In genomic region chr14:34508187-34508840, GRCm38 (mm10) we compare ENCODE assay signal across 10 mouse cellular contexts. TPM values are rescaled to one million over a fixed set of nuclear protein-coding genes. Genes with fewer than 3 reads are reported as not detected.
DNase-seq lines count a peak whose midpoint lies in the region; ATAC-seq and TF ChIP-seq lines count a peak whose summit lies in the region.
"Had no signal": no experiment of that assay in that cellular context is flagged by ENCODE, and none has a peak within 500 bp of the region (broad histone marks: within the 10 kb centered on the region; RNA-seq: fewer than 3 reads in every experiment).

No protein-coding gene starts in this region.

- TF ChIP-seq CTCF in hindbrain, postnatal 0 days (IDR thresholded peaks at IDR 0.05; ENCODE audit: low read depth), result no peak

- no peak overlapping the region for H3K4me2 ChIP-seq in embryonic facial prominence, embryonic 12.5 days (replicated peaks)
- H3K4me2 ChIP-seq in lung, embryonic 16.5 days (ENCODE audit: low read depth, low read length), result 0 out of 2 replicates have a peak overlapping the region, but pooled peaks have one; percentile 27
- H3K4me2 ChIP-seq in hindbrain, postnatal 0 days (ENCODE audit: low read depth, low read length), result no peak overlapping the region
- no peak overlapping the region for H3K4me2 ChIP-seq in neural tube, embryonic 15.5 days

- 56% methylated on average over 4 of the region's 4 CpGs for WGBS in embryonic facial prominence, embryonic 12.5 days
- 63% methylated on average over 4 of the region's 4 CpGs for WGBS in embryonic facial prominence, embryonic 10.5 days
- 31% methylated on average over 4 of the region's 4 CpGs for WGBS in lung, embryonic 16.5 days
- WGBS in hindbrain, postnatal 0 days, result 38% methylated on average over 4 of the region's 4 CpGs
- 22% methylated on average over 4 of the region's 4 CpGs for WGBS in neural tube, embryonic 15.5 days

- H3K27ac ChIP-seq in embryonic facial prominence, embryonic 12.5 days, result no peak overlapping the region
- H3K27ac ChIP-seq in embryonic facial prominence, embryonic 10.5 days (replicated peaks), result no peak overlapping the region
- peak overlapping the region; percentile 17 for H3K27ac ChIP-seq in lung, embryonic 16.5 days (ENCODE audit: low read length)
- no peak overlapping the region for H3K27ac ChIP-seq in hindbrain, postnatal 0 days
- 0 out of 2 replicates have a peak overlapping the region, but pooled peaks have one; percentile 23 for H3K27ac ChIP-seq in neural tube, embryonic 15.5 days (replicated peaks)

- H3K36me3 ChIP-seq in embryonic facial prominence, embryonic 12.5 days, result no peaks in the 10 kb centered on the region
- H3K36me3 ChIP-seq in embryonic facial prominence, embryonic 10.5 days (replicated peaks), result no peaks in the 10 kb centered on the region
- H3K36me3 ChIP-seq in lung, embryonic 16.5 days (ENCODE audit: control insufficient read depth, insufficient read depth, low read length), result no peaks in the 10 kb centered on the region
- no peaks in the 10 kb centered on the region for H3K36me3 ChIP-seq in hindbrain, postnatal 0 days (ENCODE audit: insufficient read depth, low read length)
- H3K36me3 ChIP-seq in neural tube, embryonic 15.5 days, result no peaks in the 10 kb centered on the region

- no peaks in the 10 kb centered on the region for H3K9me3 ChIP-seq in embryonic facial prominence, embryonic 12.5 days
- no peaks in the 10 kb centered on the region for H3K9me3 ChIP-seq in embryonic facial prominence, embryonic 10.5 days
- H3K9me3 ChIP-seq in lung, embryonic 16.5 days (ENCODE audit: control insufficient read depth, low read length), result no peaks in the 10 kb centered on the region
- no peaks in the 10 kb centered on the region for H3K9me3 ChIP-seq in hindbrain, postnatal 0 days (ENCODE audit: low read length)
- H3K9me3 ChIP-seq in neural tube, embryonic 15.5 days (replicated peaks), result no peaks in the 10 kb centered on the region

- no peak for DNase-seq in embryonic facial prominence, embryonic 10.5 days (ENCODE audit: low spot score)
- DNase-seq in lung, postnatal 25 days (ENCODE audit: low spot score), result no peak
- DNase-seq in hindbrain, postnatal 0 days (ENCODE audit: low spot score), result no peak
- no peak for DNase-seq in right cerebral cortex, adult 2 months (ENCODE audit: low spot score in 2 of 2)
- no peak for DNase-seq in right cerebral cortex, adult 18-20 months
- DNase-seq: B cell, adult 2 months had no signal

- H3K4me3 ChIP-seq in embryonic facial prominence, embryonic 12.5 days, result no peak overlapping the region
- H3K4me3 ChIP-seq in embryonic facial prominence, embryonic 10.5 days, result no peak overlapping the region
- no peak overlapping the region for H3K4me3 ChIP-seq in lung, embryonic 16.5 days (ENCODE audit: low read length)
- no peak overlapping the region for H3K4me3 ChIP-seq in hindbrain, postnatal 0 days (ENCODE audit: low read length)
- no peak overlapping the region for H3K4me3 ChIP-seq in neural tube, embryonic 15.5 days (replicated peaks)

- H3K27me3 ChIP-seq in embryonic facial prominence, embryonic 12.5 days, result no peaks in the 10 kb centered on the region
- H3K27me3 ChIP-seq in embryonic facial prominence, embryonic 10.5 days (replicated peaks; ENCODE audit: low read depth, poor library complexity, severe bottlenecking), result peaks cover 4% of the 10 kb centered on the region; the same call in 1 of the 2 replicates
- H3K27me3 ChIP-seq in lung, embryonic 16.5 days (ENCODE audit: control insufficient read depth, insufficient read depth, low read depth, low read length), result peaks cover 6% of the 10 kb centered on the region; the same call in 1 of the 2 replicates
- H3K27me3 ChIP-seq in hindbrain, postnatal 0 days (ENCODE audit: insufficient read depth, low read length), result no peaks in the 10 kb centered on the region
- H3K27me3 ChIP-seq in neural tube, embryonic 15.5 days (replicated peaks), result no peaks in the 10 kb centered on the region

- ATAC-seq in embryonic facial prominence, embryonic 12.5 days (ENCODE audit: insufficient number of reproducible peaks, insufficient read depth, low FRiP score, low TSS enrichment), result peak; percentile 19; the same call in 1 of the 2 replicates
- ATAC-seq in lung, embryonic 16.5 days (ENCODE audit: low read depth), result no peak
- peak; percentile 48; the same call in 1 of the 2 replicates for ATAC-seq in hindbrain, postnatal 0 days
- ATAC-seq in neural tube, embryonic 15.5 days (ENCODE audit: low FRiP score), result no peak

- 0 out of 2 replicates have a peak, but pooled peaks cover 4% of the 10 kb centered on the region for H3K4me1 ChIP-seq in embryonic facial prominence, embryonic 12.5 days
- peaks cover 26% of the 10 kb centered on the region for H3K4me1 ChIP-seq in embryonic facial prominence, embryonic 10.5 days
- peaks cover 15% of the 10 kb centered on the region for H3K4me1 ChIP-seq in lung, embryonic 16.5 days (replicated peaks; ENCODE audit: control insufficient read depth, insufficient read depth, low read length)
- peaks cover 7% of the 10 kb centered on the region; the same call in 1 of the 2 replicates for H3K4me1 ChIP-seq in hindbrain, postnatal 0 days (ENCODE audit: insufficient read depth, low read length)
- H3K4me1 ChIP-seq in neural tube, embryonic 15.5 days, result peaks cover 16% of the 10 kb centered on the region

- no peak overlapping the region for H3K9ac ChIP-seq in embryonic facial prominence, embryonic 12.5 days
- no peak overlapping the region for H3K9ac ChIP-seq in lung, embryonic 16.5 days (ENCODE audit: low read length)
- H3K9ac ChIP-seq in hindbrain, postnatal 0 days (replicated peaks; ENCODE audit: low read length), result no peak overlapping the region
- no peak overlapping the region for H3K9ac ChIP-seq in neural tube, embryonic 15.5 days (replicated peaks)

RNA-seq across cellular contexts. Expression of gene Bmpr1a, which starts 5.2 kb away (rescaled TPM):
- 71.4 TPM in 2 replicates for polyA plus RNA-seq in embryonic facial prominence, embryonic 12.5 days (2016; fragmentation: Nextera tagmentation; extraction: Ambion mirVana)
- 50.7 and 52.8 TPM in 2 replicates for polyA plus RNA-seq in embryonic facial prominence, embryonic 10.5 days (2016; fragmentation: Nextera tagmentation; extraction: Ambion mirVana)
- polyA plus RNA-seq in lung, embryonic 16.5 days (2015; fragmentation: Nextera tagmentation; extraction: Ambion mirVana), result 18.1 and 25.8 TPM in 2 replicates
- total RNA-seq in hindbrain, postnatal 0 days (2014; rRNA removed), result 52.5 and 53.8 TPM in 2 replicates
- polyA plus RNA-seq in hindbrain, postnatal 0 days (2015; fragmentation: Nextera tagmentation; extraction: Ambion mirVana), result 20.6 and 21.1 TPM in 2 replicates
- 19.0 and 23.4 TPM in 2 replicates for polyA plus RNA-seq in neural tube, embryonic 15.5 days (2015; fragmentation: Nextera tagmentation; extraction: Ambion mirVana)

RNA-seq across cellular contexts. Expression of gene 9230112D13Rik, which starts 14.3 kb away (rescaled TPM):
- polyA plus RNA-seq in embryonic facial prominence, embryonic 12.5 days (2016; fragmentation: Nextera tagmentation; extraction: Ambion mirVana), result not detected in 2 replicates
- polyA plus RNA-seq in embryonic facial prominence, embryonic 10.5 days (2016; fragmentation: Nextera tagmentation; extraction: Ambion mirVana), result not detected in 2 replicates
- not detected in 2 replicates for polyA plus RNA-seq in lung, embryonic 16.5 days (2015; fragmentation: Nextera tagmentation; extraction: Ambion mirVana)
- not detected in 2 replicates for total RNA-seq in hindbrain, postnatal 0 days (2014; rRNA removed)
- not detected in 2 replicates for polyA plus RNA-seq in hindbrain, postnatal 0 days (2015; fragmentation: Nextera tagmentation; extraction: Ambion mirVana)
- not detected in 2 replicates for polyA plus RNA-seq in neural tube, embryonic 15.5 days (2015; fragmentation: Nextera tagmentation; extraction: Ambion mirVana)
- total RNA-seq: hematopoietic stem cell, adult 5-6 weeks had no signal

Comparison
In these comparisons a context has a peak if more than half of its experiments do, and no peak if none do; other contexts are left out.
1. ATAC-seq: peak in embryonic facial prominence, embryonic 12.5 days (single experiment) and hindbrain, postnatal 0 days (single experiment); none in lung, embryonic 16.5 days (single experiment) and neural tube, embryonic 15.5 days (single experiment).
2. H3K27ac ChIP-seq: peak in lung, embryonic 16.5 days (single experiment) and neural tube, embryonic 15.5 days (single experiment); none in embryonic facial prominence, embryonic 12.5 days (single experiment), embryonic facial prominence, embryonic 10.5 days (single experiment) and hindbrain, postnatal 0 days (single experiment).